Mouse (Mus musculus) embryonic facial prominence, embryonic 13.5 days (tissue): ENCODE results near the gene Chst15. TPM values are rescaled to one million over a fixed set of nuclear protein-coding genes. Genes with fewer than 3 reads are reported as not detected.
A peak's percentile ranks its signal among the peaks of the same experiment; 100 is the strongest.

Experiments
- ATAC-seq: fragments of 200-750 bp; cut with Nextera tagmentation; 2 replicates; pipeline ENCODE4 v1.8.0; 2017; ENCODE audit warnings: low read depth; ENCODE audit not compliant: insufficient number of reproducible peaks, insufficient read depth, low FRiP score, low TSS enrichment
- H3K27ac ChIP-seq: fragments of 300-500 bp; sonication (generic); 2 replicates; pipeline ENCODE4 v1.5.1; 2015; ENCODE audit warnings: moderate library complexity, mild to moderate bottlenecking, inconsistent platforms
- H3K27me3 ChIP-seq: fragments of 300-500 bp; sonication (generic); 2 replicates; pipeline ENCODE4 v1.6.1; 2015; ENCODE audit warnings: mild to moderate bottlenecking, inconsistent platforms
- H3K36me3 ChIP-seq: fragments of 300-500 bp; sonication (generic); 2 replicates; pipeline ENCODE4 v1.6.1; 2015; ENCODE audit warnings: mild to moderate bottlenecking, inconsistent platforms
- H3K4me1 ChIP-seq: fragments of 300-500 bp; sonication (generic); 2 replicates; pipeline ENCODE4 v1.6.1; 2015; ENCODE audit warnings: inconsistent platforms
- H3K4me2 ChIP-seq: fragments of 300-500 bp; sonication (generic); 2 replicates; pipeline ENCODE4 v1.6.1; 2015; ENCODE audit warnings: moderate library complexity, mild to moderate bottlenecking, inconsistent platforms
- H3K4me3 ChIP-seq: fragments of 300-500 bp; sonication (generic); 2 replicates; pipeline ENCODE4 v1.5.1; 2015; ENCODE audit warnings: mild to moderate bottlenecking, inconsistent platforms
- H3K9ac ChIP-seq: fragments of 300-500 bp; sonication (generic); 2 replicates; pipeline ENCODE4 v1.6.1; 2015; ENCODE audit warnings: mild to moderate bottlenecking, inconsistent platforms
- H3K9me3 ChIP-seq: fragments of 300-500 bp; sonication (generic); 2 replicates; pipeline ENCODE4 v1.6.1; 2016; ENCODE audit warnings: inconsistent platforms
- WGBS: fragments of 180-500 bp; shearing (Covaris S2); methylation state at CpG from one replicate; pipeline ENCODE4 v1.1.7; 2015; ENCODE audit warnings: mixed read lengths; 5-methylcytosine and 5-hydroxymethylcytosine counted together
- polyA plus RNA-seq: library from polyadenylated mRNA; unstranded; fragments of >200 nt; fragmentation: Nextera tagmentation; extraction: Ambion mirVana; gene quantifications from 2 replicates; pipeline ENCODE4 v1.2.1, GENCODE M21; 2015

The Chst15 gene
- polyA plus RNA-seq, 1 experiment from 2014 or later, result 30.2 TPM

DNA sequence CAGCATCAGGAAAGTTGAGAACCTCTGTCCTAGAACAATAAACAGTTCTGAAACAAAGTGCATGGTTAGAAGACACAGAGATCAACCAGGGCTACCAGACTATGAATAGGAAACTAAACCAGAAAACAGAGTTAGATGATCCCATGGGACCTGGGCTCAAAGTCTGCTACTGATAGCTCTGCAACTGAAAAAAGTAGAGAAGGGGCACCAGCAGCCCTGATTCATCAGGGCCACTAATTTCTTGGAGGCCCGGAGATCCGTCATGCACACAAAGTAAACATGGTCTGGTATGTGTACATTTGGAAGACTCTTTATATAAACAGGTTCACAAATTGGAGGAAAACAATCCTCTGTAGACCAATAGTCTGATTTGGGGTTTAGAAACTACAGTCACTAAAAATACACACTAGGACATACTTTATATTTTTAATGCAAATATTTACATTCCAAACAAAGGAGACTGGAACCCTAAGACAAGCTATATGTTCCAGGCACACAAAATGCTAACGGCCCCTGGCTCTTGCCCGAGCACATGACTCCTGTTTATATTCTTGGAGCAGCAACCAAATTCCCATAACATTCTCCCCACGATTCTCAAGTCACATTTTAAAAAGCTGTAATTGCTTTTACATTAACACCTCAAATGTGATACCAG lies 8.4 kb downstream of the Chst15 start:
- no peak for ATAC-seq

DNA sequence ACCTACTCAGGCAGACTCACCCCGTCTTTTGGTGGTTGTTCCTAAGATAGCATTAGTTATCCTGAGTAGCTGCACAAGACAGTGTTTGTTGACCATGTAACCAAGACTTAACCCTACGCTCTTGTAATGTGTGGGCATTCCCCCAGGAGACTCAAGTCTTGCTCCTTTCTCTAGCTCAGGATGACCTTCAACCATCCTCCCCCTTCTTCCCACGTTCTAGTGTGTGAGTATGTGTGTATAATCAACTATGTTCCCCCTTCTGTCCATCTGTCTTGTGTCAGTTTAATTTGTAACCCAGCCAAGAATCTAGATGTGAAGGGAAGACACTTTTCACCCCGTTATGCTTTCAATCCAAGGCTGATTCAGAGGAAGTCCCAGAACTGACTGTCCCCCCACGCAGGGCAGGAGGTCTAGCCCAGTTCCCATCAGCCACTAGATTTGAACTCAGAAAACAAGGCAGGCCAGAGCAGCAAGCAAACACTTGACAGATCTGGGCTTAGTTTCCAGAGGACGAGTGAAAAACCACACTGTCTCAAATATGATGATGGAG lies 9.2 kb downstream of the Chst15 start:
- Histone ChIP-seq H3K4me3 (no peak overlapping the region), H3K36me3 (no peaks in the 10 kb centered on the region), H3K4me1 (peaks cover 71% of the 10 kb centered on the region), H3K9ac (no peak overlapping the region), H3K27me3 (no peaks in the 10 kb centered on the region), H3K4me2 (no peak overlapping the region), H3K27ac (no peak overlapping the region), H3K9me3 (no peaks in the 10 kb centered on the region)
- no peak for ATAC-seq
- 70% methylated on average over 6 of the region's 6 CpGs for WGBS

More for the DNA sequence above, 8.4 kb downstream of the Chst15 start:
- H3K36me3 ChIP-seq, result no peaks in the 10 kb centered on the region
- peaks cover 71% of the 10 kb centered on the region for H3K4me1 ChIP-seq
- no peak overlapping the region for H3K9ac ChIP-seq
- no peak overlapping the region for H3K27ac ChIP-seq
- WGBS, result 45% methylated on average over 5 of the region's 5 CpGs
- no peak overlapping the region for H3K4me2 ChIP-seq
- no peaks in the 10 kb centered on the region for H3K27me3 ChIP-seq
- H3K4me3 ChIP-seq, result no peak overlapping the region
- no peaks in the 10 kb centered on the region for H3K9me3 ChIP-seq

DNA sequence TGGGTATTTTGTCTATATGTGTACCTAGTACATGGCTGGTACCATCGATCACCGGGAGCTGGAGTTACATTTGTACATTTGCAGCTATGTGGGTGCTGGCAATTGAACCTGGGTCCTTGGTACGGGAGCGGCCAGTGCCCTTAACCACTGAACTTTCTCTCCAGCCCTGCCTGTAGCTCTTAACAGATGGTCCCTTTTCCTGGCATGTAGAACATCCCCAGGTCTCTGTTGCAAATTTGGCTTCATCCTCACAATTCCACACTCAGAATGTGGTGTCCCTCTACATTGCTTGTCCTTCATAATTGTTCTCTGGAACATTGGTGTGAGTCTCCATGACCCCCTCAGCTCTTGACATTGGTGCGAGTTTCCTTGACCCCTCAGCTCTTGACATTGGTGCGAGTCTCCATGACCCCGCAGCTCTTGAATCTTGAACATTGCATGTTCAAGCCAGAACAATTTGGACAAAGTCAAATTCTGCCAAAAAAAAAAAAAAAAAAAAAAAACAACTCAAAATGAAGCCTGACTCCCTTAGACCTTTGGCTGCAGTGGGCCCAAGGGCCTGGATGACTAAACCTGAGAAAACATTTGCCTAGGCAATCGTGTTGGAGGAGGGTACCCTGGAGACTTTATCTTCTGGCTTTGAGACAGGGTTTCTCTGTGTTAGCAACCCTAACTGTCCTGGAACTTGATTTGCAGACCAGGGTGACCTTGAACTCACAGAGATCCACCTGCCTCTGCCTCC lies 10.2 kb downstream of the Chst15 start:
- Histone ChIP-seq H3K27me3 (no peaks in the 10 kb centered on the region), H3K4me2 (no peak overlapping the region), H3K27ac (no peak overlapping the region), H3K4me3 (no peak overlapping the region), H3K4me1 (peaks cover 71% of the 10 kb centered on the region), H3K36me3 (no peaks in the 10 kb centered on the region), H3K9ac (no peak overlapping the region), H3K9me3 (no peaks in the 10 kb centered on the region)
- ATAC-seq, result no peak
- 93% methylated on average over 8 of the region's 8 CpGs for WGBS

DNA sequence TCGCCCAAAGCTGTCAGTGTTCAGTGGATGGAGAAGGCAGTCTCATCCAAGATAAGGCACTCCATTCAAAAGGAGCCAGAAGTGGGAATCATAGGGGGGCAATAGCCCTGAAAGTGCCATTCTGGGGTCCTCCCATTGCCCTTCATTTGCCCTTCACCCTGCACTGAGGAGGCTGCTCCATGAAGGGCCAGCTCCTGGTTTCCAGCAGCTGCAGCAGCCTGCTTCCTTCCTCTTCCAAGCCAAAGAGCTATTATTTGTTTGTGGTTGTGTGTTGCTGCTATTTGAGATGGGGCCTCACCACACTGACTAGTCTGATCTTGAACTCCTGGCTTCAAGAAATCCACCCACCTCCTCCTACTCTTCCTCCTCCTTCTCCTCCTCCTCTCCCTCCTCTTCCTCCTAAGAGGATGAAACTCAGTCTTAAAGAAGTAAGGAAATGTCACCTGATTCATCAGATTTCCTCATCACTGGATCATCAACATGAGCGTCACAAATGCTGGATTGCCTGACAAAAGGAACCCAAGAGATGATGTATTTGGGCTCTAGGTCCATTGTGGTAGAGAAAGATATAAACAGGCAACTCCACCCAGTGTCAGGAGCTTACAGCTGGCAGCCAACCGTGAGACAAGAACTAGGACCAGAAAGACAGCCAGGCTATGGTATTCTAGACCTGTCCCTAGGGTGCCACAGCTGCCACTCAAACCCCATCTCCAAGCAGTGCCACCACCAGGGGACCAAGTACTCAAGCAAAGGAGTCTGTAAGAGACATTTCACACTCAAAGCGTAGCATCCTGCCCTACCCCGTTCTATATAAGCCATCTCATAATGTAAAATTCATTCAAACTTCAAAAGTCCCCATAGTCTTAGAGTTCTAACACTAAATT lies 11.3 kb downstream of the Chst15 start:
- no peak overlapping the region for H3K27ac ChIP-seq
- no peaks in the 10 kb centered on the region for H3K9me3 ChIP-seq
- WGBS, result 86% methylated on average over 5 of the region's 5 CpGs
- peaks cover 72% of the 10 kb centered on the region for H3K4me1 ChIP-seq
- H3K4me3 ChIP-seq, result no peak overlapping the region
- H3K4me2 ChIP-seq, result no peak overlapping the region
- no peaks in the 10 kb centered on the region for H3K27me3 ChIP-seq
- no peaks in the 10 kb centered on the region for H3K36me3 ChIP-seq
- ATAC-seq, result no peak
- no peak overlapping the region for H3K9ac ChIP-seq

DNA sequence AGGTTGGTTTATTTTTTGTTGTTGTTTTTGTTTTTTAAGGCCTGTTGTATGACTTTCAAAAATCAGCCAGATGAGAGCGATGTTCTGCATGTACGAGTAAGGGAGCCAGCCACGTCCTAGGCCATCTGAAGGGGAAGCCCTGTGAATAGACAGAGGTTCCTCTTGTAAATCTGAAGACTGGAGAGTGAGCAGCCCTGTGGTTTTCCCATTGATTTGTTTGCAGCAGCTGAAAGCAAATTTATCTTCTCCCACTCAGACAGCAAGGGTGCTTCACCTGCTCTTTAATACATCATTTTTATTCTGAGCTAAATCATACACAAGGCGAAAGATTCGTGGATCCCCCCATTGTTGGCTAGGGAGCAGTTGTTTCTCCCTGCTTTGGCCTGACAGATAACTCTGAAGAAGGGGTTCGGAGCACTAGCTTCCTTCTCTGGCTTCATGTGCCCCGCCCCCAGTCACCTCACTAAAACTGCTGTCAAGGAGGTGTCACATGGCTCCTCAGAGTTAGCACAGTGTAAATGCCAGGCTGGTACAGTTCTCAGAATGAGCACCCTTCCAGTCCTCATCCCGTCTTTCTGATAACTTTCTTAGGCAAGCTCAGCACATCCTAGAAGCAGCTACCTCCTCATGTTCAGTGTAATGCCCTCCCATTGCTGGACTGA lies 12.5 kb downstream of the Chst15 start:
- no peak overlapping the region for H3K4me2 ChIP-seq
- no peak for ATAC-seq
- H3K4me1 ChIP-seq, result peaks cover 72% of the 10 kb centered on the region
- H3K27me3 ChIP-seq, result no peaks in the 10 kb centered on the region
- no peaks in the 10 kb centered on the region for H3K36me3 ChIP-seq
- H3K9ac ChIP-seq, result no peak overlapping the region
- no peak overlapping the region for H3K4me3 ChIP-seq
- no peaks in the 10 kb centered on the region for H3K9me3 ChIP-seq
- WGBS, result 78% methylated on average over 8 of the region's 8 CpGs
- H3K27ac ChIP-seq, result no peak overlapping the region

DNA sequence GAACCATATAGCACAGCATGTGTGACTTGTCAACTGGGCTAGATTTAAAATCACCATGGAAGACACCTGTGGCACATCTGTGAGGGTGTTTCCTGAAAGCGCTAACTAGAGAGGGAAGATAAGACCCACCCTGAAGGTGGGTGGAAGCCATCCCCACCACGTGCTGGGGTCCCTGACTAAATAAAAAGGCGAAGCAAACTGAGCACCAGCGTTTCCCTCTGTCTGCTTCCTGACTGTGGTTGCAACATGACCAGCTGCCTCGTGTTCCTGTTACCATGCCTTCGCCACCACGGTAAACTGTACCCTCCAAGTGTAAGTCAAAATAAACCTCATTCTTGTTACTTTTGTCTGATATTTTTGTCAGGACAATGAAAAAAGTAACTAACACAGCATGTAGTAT lies 13.0 kb downstream of the Chst15 start:
- no peaks in the 10 kb centered on the region for H3K27me3 ChIP-seq
- peaks cover 70% of the 10 kb centered on the region for H3K4me1 ChIP-seq
- H3K9ac ChIP-seq, result no peak overlapping the region
- no peak overlapping the region for H3K27ac ChIP-seq
- no peaks in the 10 kb centered on the region for H3K36me3 ChIP-seq
- H3K4me3 ChIP-seq, result no peak overlapping the region
- no peak overlapping the region for H3K4me2 ChIP-seq
- 70% methylated on average over 7 of the region's 7 CpGs for WGBS
- ATAC-seq, result no peak
- no peaks in the 10 kb centered on the region for H3K9me3 ChIP-seq

DNA sequence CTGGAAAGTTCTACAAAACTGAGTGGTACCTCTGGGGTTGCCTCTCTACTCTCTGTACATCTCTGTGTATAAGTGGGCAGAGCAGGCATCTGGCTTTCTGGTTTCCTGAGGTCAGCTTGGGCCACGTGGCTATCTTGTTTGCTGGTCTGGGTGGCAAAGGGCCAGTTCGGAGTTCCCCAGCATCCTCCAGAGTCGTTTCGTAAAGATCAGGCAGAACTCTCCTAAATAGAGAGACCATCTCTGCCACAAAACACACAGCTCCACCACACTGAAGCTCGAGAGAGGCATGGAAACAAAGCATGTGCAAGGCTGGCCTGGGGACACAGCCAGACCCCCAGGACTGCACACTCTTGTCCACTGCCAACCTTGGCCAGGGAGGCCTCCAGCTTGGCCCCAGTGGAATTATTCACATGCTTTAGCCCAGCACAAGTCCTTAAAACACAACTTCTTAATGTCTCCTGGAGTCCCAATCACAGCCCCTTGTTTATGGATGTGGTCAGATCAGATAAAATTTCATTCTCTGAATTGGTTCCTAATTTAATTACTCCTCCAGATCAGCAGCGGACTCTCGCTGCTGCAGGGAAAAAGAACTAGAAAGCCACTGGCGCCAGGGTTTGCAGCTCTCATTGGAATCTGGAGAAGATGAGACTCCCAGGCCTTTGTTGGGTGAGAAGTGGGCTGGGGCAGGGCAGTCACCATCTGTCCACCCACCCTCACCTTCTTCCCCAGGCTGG lies 14.4 kb downstream of the Chst15 start:
- WGBS, result 57% methylated on average over 8 of the region's 8 CpGs
- H3K27ac ChIP-seq, result peak overlapping the region; percentile 48; the same call in 1 of the 2 replicates
- no peak for ATAC-seq
- peaks cover 58% of the 10 kb centered on the region for H3K4me1 ChIP-seq
- no peak overlapping the region for H3K4me3 ChIP-seq
- H3K4me2 ChIP-seq, result no peak overlapping the region; the same call in 1 of the 2 replicates
- H3K36me3 ChIP-seq, result no peaks in the 10 kb centered on the region; the same call in 1 of the 2 replicates
- no peaks in the 10 kb centered on the region for H3K27me3 ChIP-seq
- no peak overlapping the region for H3K9ac ChIP-seq
- H3K9me3 ChIP-seq, result no peaks in the 10 kb centered on the region

DNA sequence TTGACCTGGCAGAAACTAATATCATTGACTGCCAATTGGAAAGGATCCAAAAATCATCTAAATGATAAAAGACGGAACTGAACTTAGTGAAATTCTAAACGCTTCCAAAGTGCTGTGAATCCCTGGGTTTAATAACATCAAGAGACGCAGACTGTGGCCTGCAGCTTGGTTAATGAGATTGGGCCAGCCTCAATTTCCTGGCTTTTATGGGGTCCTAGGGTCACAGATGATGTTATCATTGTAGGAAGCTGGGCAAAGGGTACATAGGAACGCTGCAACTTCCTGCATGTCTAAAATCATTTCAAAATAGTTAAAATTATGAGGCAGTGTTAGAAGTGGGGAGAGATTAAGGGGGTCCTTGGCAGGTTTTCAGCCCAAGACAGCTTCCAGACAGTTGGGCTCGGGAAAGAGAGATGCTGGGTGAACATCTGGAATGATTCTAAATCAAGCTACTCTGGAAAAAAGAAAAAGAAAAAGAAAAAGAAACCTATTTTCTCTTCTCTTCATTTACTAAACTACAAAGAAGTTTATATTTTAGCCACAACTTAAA lies 17.3 kb downstream of the Chst15 start:
- Histone ChIP-seq H3K4me3 (no peak overlapping the region), H3K27ac (peak overlapping the region; percentile 60), H3K27me3 (no peaks in the 10 kb centered on the region), H3K9me3 (no peaks in the 10 kb centered on the region), H3K4me1 (peaks cover 50% of the 10 kb centered on the region), H3K4me2 (no peak overlapping the region), H3K36me3 (no peaks in the 10 kb centered on the region; the same call in 1 of the 2 replicates), H3K9ac (no peak overlapping the region; the same call in 1 of the 2 replicates)
- 26% methylated on average over 5 of the region's 5 CpGs for WGBS
- ATAC-seq, result no peak

DNA sequence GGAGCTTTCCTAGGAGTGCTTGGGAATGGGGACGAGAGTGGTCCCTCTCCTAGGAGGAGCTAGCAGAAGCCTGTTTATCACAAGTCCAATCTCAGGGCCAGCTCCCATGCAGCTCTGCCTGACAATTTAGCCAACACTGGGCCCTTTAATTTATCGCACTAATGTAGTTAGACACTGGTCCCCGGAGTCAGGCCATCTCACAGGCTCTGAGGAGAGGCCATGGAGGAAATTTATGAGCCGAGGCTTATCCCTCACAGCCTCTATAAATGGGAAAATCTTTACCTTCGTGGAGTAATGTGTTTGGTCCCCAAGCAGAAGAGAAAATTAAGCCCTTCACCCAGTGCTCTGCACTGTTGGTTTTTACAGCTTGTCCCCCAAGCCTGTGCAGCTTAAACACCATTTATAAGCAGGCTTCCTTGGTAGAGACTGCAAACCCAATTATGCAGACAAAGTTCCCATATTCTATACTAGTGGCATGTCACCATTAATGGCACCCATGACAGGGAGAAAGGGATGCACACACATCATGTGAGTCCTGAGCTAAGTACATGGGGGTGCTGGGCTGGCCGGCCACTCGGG lies 18.5 kb downstream of the Chst15 start:
- 82% methylated on average over 7 of the region's 7 CpGs for WGBS
- H3K9ac ChIP-seq, result no peak overlapping the region
- H3K27ac ChIP-seq, result no peak overlapping the region
- H3K4me1 ChIP-seq, result peaks cover 44% of the 10 kb centered on the region
- no peak overlapping the region for H3K4me3 ChIP-seq
- ATAC-seq, result no peak
- no peak overlapping the region for H3K4me2 ChIP-seq
- no peaks in the 10 kb centered on the region; the same call in 1 of the 2 replicates for H3K36me3 ChIP-seq
- no peaks in the 10 kb centered on the region for H3K27me3 ChIP-seq
- H3K9me3 ChIP-seq, result no peaks in the 10 kb centered on the region
